Mouse (Mus musculus) lung, embryonic 16.5 days (tissue): ENCODE data around the gene Ado. TPM values are rescaled to one million over a fixed set of nuclear protein-coding genes. Genes with fewer than 3 reads are reported as not detected.

Experiments
- ATAC-seq: fragments of 200-750 bp; cut with Nextera tagmentation; 2 replicates; pipeline ENCODE4 v1.8.0; 2017; ENCODE audit warnings: low read depth, mild to moderate bottlenecking, moderate library complexity
- H3K27ac ChIP-seq: fragments of 300-500 bp; sonication (generic); 2 replicates; pipeline ENCODE4 v1.5.1; 2014; ENCODE audit warnings: mild to moderate bottlenecking, control low read depth, low read length
- H3K27me3 ChIP-seq: fragments of 300-500 bp; sonication (generic); 2 replicates; pipeline ENCODE4 v1.6.1; 2014; ENCODE audit warnings: low read depth, low read length, mixed read lengths; ENCODE audit not compliant: control insufficient read depth, insufficient read depth
- H3K36me3 ChIP-seq: fragments of 300-500 bp; sonication (generic); 2 replicates; pipeline ENCODE4 v1.6.1; 2014; ENCODE audit warnings: low read length; ENCODE audit not compliant: control insufficient read depth, insufficient read depth
- H3K4me1 ChIP-seq: fragments of 300-500 bp; sonication (generic); replicated peaks from 2 replicates; pipeline ENCODE4 v1.6.1; 2014; ENCODE audit warnings: low read length, mixed read lengths; ENCODE audit not compliant: control insufficient read depth, insufficient read depth
- H3K4me2 ChIP-seq: fragments of 300-500 bp; sonication (generic); 2 replicates; pipeline ENCODE4 v1.6.1; 2014; ENCODE audit warnings: low read depth, low read length, control low read depth
- H3K4me3 ChIP-seq: fragments of 300-500 bp; sonication (generic); 2 replicates; pipeline ENCODE4 v1.5.1; 2014; ENCODE audit warnings: mild to moderate bottlenecking, low read length, control low read depth
- H3K9ac ChIP-seq: fragments of 300-500 bp; sonication (generic); 2 replicates; pipeline ENCODE4 v1.6.1; 2014; ENCODE audit warnings: low read length, control low read depth
- H3K9me3 ChIP-seq: fragments of 300-500 bp; sonication (generic); 2 replicates; pipeline ENCODE4 v1.6.1; 2016; ENCODE audit warnings: low read length; ENCODE audit not compliant: control insufficient read depth
- WGBS: fragments of 180-500 bp; shearing (Covaris S2); extraction: QIAGEN DNeasy Blood & Tissue Kit; methylation state at CpG from one replicate; pipeline ENCODE4 v1.1.7; 2014; 5-methylcytosine and 5-hydroxymethylcytosine counted together
- polyA plus RNA-seq: library from polyadenylated mRNA; unstranded; fragments of >200 nt; fragmentation: Nextera tagmentation; extraction: Ambion mirVana; gene quantifications from 2 replicates; pipeline ENCODE4 v1.2.1, GENCODE M21; 2015

Ado gene
- polyA plus RNA-seq, 1 experiment from 2014 or later = 58.5 TPM

GRCm38 (mm10) chr10:67564509-67564908 lies 15.8 kb upstream of the Ado start:
- no peak overlapping the region for H3K4me3 ChIP-seq
- no peak for ATAC-seq
- 89% methylated on average over 7 of the region's 7 CpGs for WGBS
- H3K27ac ChIP-seq = no peak overlapping the region
- no peaks in the 10 kb centered on the region for H3K4me1 ChIP-seq
- H3K36me3 ChIP-seq = no peaks in the 10 kb centered on the region
- H3K9ac ChIP-seq = no peak overlapping the region
- H3K9me3 ChIP-seq = no peaks in the 10 kb centered on the region
- no peaks in the 10 kb centered on the region for H3K27me3 ChIP-seq
- H3K4me2 ChIP-seq = no peak overlapping the region

GRCm38 (mm10) chr10:67561185-67561584 lies 12.4 kb upstream of the Ado start:
- Histone ChIP-seq H3K27ac (no peak overlapping the region), H3K9me3 (no peaks in the 10 kb centered on the region), H3K4me1 (no peaks in the 10 kb centered on the region), H3K4me3 (no peak overlapping the region), H3K27me3 (no peaks in the 10 kb centered on the region), H3K9ac (no peak overlapping the region), H3K4me2 (no peak overlapping the region), H3K36me3 (no peaks in the 10 kb centered on the region)
- no peak for ATAC-seq
- WGBS = 63% methylated on average over 1 of the region's 1 CpGs

- Histone ChIP-seq H3K36me3 (no peaks in the 10 kb centered on the region), H3K27ac (no peak overlapping the region), H3K9ac (no peak overlapping the region), H3K4me2 (no peak overlapping the region), H3K27me3 (no peaks in the 10 kb centered on the region), H3K4me3 (no peak overlapping the region), H3K9me3 (no peaks in the 10 kb centered on the region), H3K4me1 (no peaks in the 10 kb centered on the region)
- 66% methylated on average over 13 of the region's 13 CpGs for WGBS
- no peak for ATAC-seq
Measured at GRCm38 (mm10) chr10:67559765-67560394, 11.1 kb upstream of the Ado start.

GRCm38 (mm10) chr10:67558053-67558452 lies 9.3 kb upstream of the Ado start:
- H3K9ac ChIP-seq = no peak overlapping the region
- H3K4me1 ChIP-seq = no peaks in the 10 kb centered on the region
- H3K4me3 ChIP-seq = no peak overlapping the region
- H3K27ac ChIP-seq = no peak overlapping the region
- no peaks in the 10 kb centered on the region for H3K36me3 ChIP-seq
- H3K27me3 ChIP-seq = no peaks in the 10 kb centered on the region
- ATAC-seq = no peak
- H3K4me2 ChIP-seq = no peak overlapping the region
- H3K9me3 ChIP-seq = no peaks in the 10 kb centered on the region
- 68% methylated on average over 4 of the region's 4 CpGs for WGBS

GRCm38 (mm10) chr10:67548261-67548854 lies 397 bp downstream of the Ado start:
- 0% methylated on average over 55 of the region's 73 CpGs for WGBS
- H3K27me3 ChIP-seq = no peaks in the 10 kb centered on the region
- peak overlapping the region; percentile 92 for H3K4me2 ChIP-seq
- peaks cover 22% of the 10 kb centered on the region for H3K4me1 ChIP-seq
- no peaks in the 10 kb centered on the region for H3K9me3 ChIP-seq
- H3K27ac ChIP-seq = peak overlapping the region; percentile 95
- no peaks in the 10 kb centered on the region for H3K36me3 ChIP-seq
- H3K4me3 ChIP-seq = peak overlapping the region; percentile 97
- peak; percentile 71 for ATAC-seq
- peak overlapping the region; percentile 90 for H3K9ac ChIP-seq

GRCm38 (mm10) chr10:67547850-67548260 lies 900 bp downstream of the Ado start:
- WGBS = 1% methylated on average over 20 of the region's 20 CpGs
- no peak overlapping the region; the same call in 1 of the 2 replicates for H3K27ac ChIP-seq
- peak overlapping the region; percentile 92 for H3K4me2 ChIP-seq
- H3K4me1 ChIP-seq = peaks cover 22% of the 10 kb centered on the region
- peak; percentile 2; the same call in 1 of the 2 replicates for ATAC-seq
- H3K27me3 ChIP-seq = no peaks in the 10 kb centered on the region
- H3K4me3 ChIP-seq = peak overlapping the region; percentile 97
- no peaks in the 10 kb centered on the region for H3K9me3 ChIP-seq
- no peaks in the 10 kb centered on the region for H3K36me3 ChIP-seq
- peak overlapping the region; percentile 90 for H3K9ac ChIP-seq

- Histone ChIP-seq H3K4me1 (peaks cover 16% of the 10 kb centered on the region), H3K27me3 (peaks cover 43% of the 10 kb centered on the region), H3K9me3 (no peaks in the 10 kb centered on the region), H3K4me2 (no peak overlapping the region), H3K9ac (no peak overlapping the region), H3K36me3 (no peaks in the 10 kb centered on the region), H3K27ac (no peak overlapping the region), H3K4me3 (no peak overlapping the region)
- no peak for ATAC-seq
- WGBS = 25% methylated on average over 19 of the region's 19 CpGs
Measured at GRCm38 (mm10) chr10:67540591-67540990, 8.2 kb downstream of the Ado start.

- H3K4me2 ChIP-seq = no peak overlapping the region
- H3K36me3 ChIP-seq = no peaks in the 10 kb centered on the region
- no peak overlapping the region for H3K9ac ChIP-seq
- no peak overlapping the region for H3K4me3 ChIP-seq
- WGBS = 47% methylated on average over 6 of the region's 6 CpGs
- peaks cover 55% of the 10 kb centered on the region for H3K27me3 ChIP-seq
- no peak overlapping the region for H3K27ac ChIP-seq
- peaks cover 21% of the 10 kb centered on the region for H3K4me1 ChIP-seq
- no peaks in the 10 kb centered on the region for H3K9me3 ChIP-seq
- ATAC-seq = no peak
Measured at GRCm38 (mm10) chr10:67539401-67539730, 9.4 kb downstream of the Ado start.

- peaks cover 21% of the 10 kb centered on the region for H3K4me1 ChIP-seq
- H3K4me3 ChIP-seq = peak overlapping the region; percentile 61
- peaks cover 61% of the 10 kb centered on the region for H3K27me3 ChIP-seq
- peak overlapping the region; percentile 99 for H3K4me2 ChIP-seq
- no peaks in the 10 kb centered on the region for H3K36me3 ChIP-seq
- no peaks in the 10 kb centered on the region for H3K9me3 ChIP-seq
- no peak overlapping the region for H3K9ac ChIP-seq
- WGBS = 2% methylated on average over 46 of the region's 50 CpGs
- no peak for ATAC-seq
- H3K27ac ChIP-seq = no peak overlapping the region
Measured at GRCm38 (mm10) chr10:67538585-67539400, 10.0 kb downstream of the Ado start.
